Mouse (Mus musculus) erythroblast, embryonic 14.5 days (primary cell): ENCODE measurements around the gene Arhgap35.

Source experiments
- GATA1 ChIP-seq: IDR thresholded peaks from 2 replicates; pipeline ENCODE4 v1.6.1; 2012; ENCODE audit warnings: low read length, inconsistent platforms, mixed read lengths
- TAL1 ChIP-seq: IDR thresholded peaks from 3 replicates; pipeline ENCODE4 v1.6.1; 2012; ENCODE audit warnings: low read length, inconsistent platforms, mixed read lengths

DNA sequence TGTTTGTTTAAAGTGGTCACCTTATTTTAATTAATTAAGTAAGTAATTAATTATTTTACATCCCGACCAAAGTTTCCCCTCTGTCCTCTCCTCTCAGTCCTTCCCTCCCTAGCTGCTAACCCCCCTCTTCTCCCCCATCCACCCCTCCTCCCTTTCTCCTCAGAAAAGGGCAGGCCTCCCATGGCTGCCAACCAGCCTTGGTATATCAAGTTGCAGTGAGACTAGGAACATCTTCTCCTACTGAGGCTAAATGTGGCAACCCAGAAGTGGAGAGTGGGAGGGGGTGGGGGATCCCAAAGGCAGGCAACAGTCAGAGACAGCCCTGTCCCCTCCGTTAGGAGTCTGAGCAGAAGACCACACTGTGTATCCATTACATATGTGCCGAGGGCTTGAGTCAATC lies 20.3 kb upstream of the Arhgap35 start:
- TF ChIP-seq TAL1 (no peak), GATA1 (no peak)
